Mouse (Mus musculus) right cerebral cortex, postnatal 10 days (tissue): Measurements from ENCODE around the gene Tbc1d8.

Experiments used
- DNase-seq, 2 experiments: peaks; one replicate each; pipeline ENCODE4 v3.0.0; 2021; ENCODE audit warnings: low spot score in 2 of 2

The Tbc1d8 gene

DNA sequence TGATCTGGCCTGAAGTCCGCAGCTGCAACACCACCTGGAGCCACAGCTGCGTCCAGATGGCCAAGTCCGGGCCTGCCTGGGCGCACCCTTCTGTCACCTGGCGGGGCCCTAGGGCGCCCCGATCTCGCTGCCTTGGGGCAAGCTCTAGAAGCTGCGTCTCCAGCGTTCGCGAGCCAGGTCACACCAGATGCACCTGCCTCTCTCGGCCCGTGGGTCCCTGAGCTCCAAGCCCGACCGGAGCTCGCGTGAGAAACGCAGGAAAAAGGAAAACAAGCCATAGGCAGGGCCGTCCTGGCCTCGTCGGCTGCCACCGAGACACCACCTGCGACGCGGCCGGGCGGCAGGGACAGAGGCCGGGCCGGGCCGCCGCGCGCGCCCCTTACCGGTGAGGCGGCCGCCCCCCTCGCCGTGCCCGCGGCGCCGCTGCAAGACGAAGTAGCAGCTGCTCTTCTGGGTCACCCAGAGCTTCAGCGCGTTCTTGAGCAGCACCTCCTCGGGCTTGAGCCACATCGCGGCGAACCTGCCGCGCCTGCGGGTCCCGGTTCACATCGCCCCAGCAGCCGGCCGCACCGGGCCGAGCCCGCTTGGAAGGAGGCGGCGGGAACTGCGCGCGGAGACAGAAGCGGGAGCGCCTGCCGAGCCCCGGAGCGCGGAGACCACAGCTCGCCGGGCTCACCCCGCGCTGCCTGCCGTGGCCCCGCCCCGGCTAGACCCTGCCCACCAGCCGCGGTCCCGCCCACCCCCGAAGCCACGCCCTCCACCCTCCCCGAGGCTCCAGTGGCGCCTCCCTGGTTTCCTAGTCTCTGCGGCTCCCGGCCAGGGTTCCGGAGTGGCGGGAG is at the start of gene Tbc1d8:
Gene Tbc1d8, minus strand, starts transcription at position 699 of the 839 bp plus-strand sequence.
- peak; percentile 90 to 93 for DNase-seq

DNA sequence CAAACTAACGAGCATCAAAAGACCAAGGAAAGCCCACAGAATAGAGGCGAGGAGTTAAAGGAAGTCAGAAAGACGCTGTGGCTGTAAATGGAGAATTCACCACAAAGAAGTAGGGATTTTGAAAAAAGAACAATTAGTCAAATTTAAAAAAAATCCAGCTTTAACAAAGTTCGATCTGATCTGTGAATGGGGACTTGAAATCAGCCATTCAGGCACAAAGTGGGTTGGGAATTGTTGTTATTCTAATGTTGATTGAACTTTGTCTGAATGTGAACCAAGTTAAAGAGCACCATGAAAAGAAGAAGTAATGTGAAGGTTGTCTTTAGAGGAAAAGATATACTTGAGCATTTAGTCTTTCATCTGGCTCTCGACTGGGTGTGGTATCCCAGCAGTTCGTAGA is 49.8 kb upstream of the Tbc1d8 start:
- DNase-seq: no peak

DNA sequence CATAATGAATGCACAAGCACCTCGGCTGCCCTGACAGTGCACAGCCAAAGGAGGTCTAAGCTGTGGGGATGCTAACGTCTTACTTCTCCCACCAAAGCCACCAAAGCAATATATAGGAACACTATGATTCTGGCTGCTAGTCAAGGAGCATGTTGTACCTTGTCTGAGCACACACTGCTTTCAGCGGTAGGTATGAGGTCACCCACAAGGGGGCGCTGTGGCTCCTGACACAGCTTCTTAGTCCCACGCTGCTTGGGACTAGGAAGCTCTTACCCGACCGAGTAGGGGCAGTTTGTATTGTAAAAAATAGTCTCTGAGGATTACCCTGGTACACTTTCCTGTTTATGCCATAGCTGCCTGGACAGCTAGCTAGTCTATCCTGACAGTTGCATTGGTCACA is 48.9 kb upstream of the Tbc1d8 start:
- DNase-seq: peak in 1 of 2 experiments; percentile 71

DNA sequence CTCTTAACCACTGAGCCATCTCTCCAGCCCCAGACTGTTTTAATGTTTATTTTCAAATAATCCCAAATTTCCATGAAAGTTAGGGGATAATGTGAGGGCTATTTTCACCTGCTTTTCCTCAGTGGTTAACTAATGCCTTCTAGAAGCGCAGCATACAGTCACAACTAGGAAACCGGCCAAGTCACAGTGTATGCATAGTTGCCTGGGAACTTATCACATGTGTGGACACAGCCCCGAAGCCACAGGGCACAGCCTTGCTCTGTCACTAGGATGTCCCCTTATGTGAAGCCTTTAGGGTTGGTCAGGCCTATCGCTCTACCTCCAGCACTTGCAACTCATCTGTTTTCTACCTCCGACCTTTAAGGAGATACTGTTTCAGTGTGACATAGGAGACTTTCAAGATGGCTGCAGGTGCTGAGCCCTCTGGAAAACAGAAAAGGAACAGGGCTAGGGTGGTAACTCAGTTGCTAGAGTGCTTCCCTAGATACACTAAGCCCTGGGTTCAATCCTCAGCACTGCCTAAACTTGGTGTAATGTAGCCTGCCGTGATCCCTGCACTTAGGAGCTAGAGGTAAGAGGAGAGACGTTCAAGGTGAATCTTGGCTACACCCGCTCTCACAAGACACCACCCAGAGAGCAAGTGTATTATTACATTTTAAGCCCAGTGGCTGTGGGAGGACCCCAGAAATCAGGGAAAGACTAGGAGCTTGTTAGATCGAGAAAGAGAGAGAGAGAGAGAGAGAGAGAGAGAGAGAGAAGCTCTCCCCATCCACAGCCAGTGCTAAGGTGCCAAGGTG is 48.0 kb upstream of the Tbc1d8 start:
- no peak for DNase-seq

DNA sequence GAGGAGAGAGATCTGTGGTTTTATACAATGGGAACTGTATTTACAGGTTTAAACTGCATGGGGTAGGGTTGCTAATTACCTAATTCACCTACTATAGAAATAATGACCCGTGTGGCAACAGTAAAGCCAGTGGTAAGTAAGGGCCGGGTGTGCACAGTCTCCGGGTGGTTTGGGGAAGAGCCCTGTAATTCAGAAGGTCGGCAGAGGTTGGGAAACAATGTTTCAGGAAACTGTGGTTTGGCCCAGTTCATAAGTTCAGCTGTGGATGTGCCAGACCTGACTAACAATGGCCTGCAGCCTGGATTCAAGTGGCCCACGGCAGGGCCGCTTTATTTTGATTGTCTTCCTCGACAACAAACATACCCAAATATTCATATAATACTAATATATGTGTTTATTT is 47.2 kb upstream of the Tbc1d8 start:
- no peak for DNase-seq

DNA sequence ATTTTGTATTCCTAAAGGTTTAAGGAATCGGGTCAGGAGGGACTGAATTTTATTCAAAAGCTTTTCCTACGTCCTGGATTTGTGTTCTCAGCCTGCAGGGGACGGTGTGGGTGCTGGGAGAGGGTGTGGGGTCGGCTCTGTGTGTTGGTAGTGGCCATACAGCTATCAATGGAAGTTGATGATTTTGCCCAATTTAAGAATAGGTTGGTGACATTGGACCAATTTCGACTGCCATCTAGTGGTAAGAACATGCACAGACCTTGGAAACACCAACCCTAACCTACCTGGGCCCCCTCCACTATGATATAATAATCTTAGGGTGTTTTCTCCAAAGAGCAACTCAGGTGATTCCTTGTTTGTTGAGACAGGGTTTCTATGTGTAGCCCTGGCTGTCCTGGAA is 44.0 kb upstream of the Tbc1d8 start:
- DNase-seq: peak; percentile 45 to 52

DNA sequence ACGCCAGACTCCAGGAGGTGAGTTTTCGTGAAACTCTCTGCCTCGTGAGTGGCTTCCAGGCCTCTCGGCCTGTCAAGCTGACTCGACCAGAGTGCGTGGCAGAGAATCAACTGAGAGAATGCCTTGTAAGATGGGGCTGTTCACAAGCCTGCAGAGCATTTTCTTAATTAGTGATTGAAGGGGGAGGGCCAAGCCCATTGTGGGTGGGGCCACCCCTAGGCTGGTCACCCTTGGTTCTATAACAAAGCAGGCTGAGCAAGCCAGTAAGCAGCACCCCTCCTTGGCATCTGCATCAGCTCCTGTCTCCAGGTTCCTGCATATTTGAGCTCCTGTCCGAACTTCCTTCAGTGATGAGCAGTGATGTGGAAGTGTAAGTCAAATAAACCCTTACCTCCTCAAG is 42.8 kb upstream of the Tbc1d8 start:
- DNase-seq: no peak

DNA sequence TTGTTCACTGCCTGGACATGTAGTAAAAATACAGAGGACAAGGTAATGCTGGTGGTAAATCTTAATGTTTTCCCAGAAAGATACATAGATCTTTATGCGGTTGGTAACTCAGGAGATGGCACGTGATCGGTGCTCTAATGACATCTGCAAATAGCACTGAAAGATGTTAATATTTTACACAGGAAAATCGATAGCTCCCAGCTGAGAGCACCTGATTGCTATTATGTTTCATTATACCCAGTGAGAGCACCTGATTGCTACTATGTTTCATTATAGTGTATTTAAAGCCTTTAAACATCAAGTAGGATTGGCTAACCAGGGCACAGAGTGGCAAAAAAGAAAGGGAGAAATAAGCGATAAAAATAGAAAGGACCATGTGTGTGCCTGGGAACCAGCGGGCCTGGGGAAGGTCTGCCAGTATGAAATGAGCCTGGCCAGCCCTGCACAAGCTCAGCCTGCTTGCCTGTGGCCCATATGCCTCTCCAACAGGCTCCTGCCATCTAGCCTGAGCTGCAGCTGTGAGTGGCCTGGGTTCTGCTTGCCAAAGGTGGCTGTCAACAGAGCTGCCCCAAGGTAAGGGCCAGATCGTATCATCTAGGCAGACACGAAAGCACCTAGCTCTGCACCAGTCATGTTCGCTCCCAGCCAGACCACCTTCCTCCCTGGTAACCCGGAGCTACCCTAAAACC is 36.9 kb upstream of the Tbc1d8 start:
- DNase-seq: no peak

DNA sequence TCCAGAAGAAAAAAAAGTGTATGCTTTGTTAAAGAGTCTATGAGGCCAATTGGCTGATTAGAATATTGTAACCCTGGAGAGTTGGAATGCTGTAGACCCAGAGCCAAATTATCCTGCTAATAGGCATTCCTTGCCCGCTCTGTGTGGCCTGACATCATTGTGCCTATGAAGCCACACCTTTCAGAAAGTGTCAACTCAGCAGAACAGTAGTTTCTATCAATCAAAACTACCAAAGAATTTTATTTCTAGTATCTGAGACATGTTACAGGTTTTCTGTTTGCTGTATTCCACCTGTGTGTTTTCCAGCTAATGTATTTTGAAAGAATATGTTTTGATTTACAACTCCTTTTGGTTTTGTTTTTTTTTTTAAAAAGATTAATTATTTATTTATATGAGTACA is 33.6 kb upstream of the Tbc1d8 start:
- DNase-seq: no peak

DNA sequence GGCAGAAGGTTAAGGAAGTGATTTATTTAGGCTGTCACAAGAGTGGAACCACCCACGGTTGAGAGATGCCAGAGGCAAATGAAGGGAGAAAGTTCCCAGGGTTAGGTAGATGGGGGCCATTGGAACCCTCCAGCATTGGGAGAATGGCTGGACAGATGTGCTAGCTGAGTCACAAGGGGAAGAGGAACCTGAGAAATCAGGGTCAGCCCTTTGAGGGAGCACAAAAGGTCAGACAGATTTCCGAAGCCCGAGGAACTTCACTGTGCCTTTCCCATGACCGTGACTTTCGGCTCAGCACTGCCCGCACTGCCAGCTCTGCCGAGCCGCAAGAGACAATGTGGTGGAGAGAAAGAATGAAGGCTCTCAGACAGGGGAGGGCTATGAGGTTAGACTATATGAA is 33.2 kb upstream of the Tbc1d8 start:
- DNase-seq: no peak

DNA sequence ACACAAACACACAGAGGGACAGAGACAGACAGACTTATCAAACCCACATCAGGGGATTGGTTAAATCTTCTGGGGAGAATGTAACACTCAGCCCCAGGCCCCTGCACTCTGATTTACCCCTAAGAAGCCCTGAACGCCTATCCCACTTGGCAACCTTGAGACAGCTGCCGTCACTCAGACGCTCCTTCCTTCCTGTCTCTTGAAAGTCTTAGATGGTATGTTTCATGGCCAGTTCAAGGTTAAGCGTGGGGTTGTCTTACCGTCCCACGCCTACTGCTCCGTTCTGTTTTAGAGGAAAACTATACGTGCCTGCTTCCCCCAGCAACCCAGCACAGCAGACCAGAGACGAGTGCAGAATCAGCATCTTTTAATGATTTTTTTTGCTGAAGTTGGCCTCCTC is 27.0 kb upstream of the Tbc1d8 start:
- no peak for DNase-seq

DNA sequence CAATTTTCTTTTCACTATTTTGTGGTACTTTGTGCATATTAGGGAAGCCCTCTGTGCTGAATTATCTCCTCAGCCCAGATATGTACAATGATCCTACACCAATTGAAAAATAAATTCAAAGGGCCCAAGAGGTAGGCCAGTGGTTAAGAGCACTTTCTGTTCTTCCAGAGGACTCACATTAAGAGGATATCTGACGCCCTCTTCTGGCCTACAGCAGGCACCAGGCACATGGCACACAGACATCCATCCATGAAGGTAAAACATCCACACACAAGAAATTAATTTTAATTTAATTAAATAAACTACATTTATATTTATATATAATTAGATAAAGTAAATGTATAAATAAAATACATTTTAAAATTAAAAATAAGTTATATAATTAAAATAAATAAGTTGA is 25.7 kb upstream of the Tbc1d8 start:
- DNase-seq: peak in 1 of 2 experiments; percentile 42

DNA sequence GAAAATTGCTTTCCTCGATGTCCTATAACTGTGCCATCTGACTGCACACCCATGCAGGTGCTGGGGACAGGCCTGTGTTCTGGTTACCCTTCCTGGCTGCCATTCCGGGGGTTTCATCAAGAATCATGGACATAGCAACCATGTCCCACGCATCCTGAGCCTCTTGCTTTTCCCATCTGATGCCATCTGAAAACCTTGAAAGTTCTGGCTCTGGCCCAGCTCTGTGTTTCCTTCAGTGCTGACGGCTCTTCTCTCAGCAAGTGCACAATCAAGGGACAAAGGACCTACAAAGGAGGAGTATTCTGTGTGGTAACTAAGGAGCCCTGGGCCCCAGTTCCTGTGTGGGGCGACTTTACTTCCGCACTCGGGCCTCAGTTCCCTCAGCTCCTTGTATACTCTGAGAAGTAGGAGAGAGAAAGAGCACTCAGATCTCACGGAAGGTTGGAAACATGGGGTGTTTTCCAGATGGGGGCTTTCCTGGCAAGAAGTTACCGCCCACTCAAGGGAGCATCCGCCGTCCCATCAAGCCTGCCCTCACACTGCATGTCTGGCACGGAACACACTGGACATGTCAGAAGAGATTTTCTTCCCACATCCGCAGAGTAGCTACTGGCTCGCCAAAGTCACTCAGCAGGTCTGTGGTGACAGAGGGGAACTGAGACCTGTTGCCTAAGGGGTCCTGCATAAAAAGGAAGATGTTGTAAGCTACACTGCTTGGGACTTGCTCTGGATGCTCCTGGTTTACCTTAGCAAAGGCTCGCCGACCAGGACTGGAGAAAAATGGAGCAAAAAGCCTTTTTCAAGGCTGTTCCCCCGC is 24.5 kb upstream of the Tbc1d8 start:
- DNase-seq: peak; percentile 52 to 61

DNA sequence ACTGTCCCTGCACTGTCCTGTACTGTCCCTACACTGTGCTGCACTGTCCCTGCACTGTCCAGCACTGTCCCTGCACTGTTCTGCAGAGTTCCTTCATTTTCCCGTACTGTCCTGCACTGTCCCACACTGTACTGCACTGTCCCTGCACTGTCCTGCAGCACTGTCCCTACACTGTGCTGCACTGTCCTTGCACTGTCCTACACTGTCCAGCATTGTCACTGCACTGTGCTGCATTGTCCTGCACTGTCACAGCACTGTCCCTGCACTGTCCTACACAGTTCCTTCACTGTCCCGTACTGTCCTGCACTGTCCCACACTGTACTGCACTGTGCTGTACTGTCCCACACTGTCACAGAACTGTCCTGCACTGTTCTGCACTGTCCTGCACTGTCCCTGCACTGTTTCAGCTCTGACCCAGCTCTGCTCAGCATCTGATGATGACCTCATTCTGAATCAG is 21.0 kb upstream of the Tbc1d8 start:
- DNase-seq: no peak

DNA sequence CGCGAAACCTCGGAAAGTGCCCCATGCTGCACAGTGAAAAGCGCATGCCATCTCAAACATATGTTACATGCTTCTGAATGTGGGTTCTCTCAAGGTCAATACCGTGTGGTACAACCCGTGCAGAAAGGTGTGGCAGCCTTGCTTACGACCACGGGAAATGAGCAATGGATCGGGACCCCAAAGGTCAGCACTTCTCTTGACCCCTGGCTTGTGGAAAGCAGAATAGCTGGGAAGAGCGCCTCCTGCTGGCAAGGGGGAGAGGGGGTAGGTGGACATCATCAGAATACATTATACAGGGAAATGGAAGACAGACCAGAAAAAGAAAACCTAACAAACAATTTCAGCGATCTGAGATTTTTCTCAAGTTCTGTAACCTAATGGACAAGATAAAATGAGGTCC is 19.2 kb upstream of the Tbc1d8 start:
- no peak for DNase-seq

DNA sequence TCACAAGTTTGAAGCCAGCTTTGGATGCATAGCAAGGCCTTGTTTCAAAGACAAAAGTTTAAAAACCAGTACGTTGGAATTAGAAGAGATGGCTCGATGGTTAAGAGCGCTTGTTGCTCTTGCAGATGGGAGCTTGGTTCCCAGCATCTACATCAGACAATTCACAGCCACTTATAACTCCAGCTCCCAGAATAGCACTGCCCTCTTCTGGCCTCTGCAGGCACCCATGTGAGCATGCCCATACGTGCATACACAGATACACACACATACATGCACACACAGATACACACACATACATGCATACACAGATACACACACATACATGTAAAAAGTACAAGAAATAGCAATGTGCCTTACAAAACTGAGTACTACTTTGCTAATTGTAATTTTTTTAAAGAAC is 18.4 kb upstream of the Tbc1d8 start:
- DNase-seq: no peak

DNA sequence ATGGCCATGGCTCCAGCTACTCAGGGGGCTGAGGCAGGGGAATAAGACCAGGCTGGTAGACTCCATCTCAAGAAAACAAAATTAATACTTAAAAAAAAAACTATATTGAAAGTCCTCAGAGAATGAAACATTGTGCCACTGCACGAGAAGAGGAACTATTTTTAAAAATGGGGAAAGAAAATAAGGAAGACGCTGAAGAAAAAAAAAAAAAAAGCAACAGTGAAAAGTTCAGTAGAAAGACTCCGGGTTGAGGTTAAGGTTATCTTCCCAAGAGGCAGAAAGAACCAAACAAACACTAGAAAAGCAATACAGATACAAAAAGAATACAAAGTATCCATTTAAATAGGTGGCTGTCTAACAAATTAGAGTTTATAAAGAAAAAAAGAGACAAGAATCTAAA is 15.1 kb upstream of the Tbc1d8 start:
- DNase-seq: no peak

DNA sequence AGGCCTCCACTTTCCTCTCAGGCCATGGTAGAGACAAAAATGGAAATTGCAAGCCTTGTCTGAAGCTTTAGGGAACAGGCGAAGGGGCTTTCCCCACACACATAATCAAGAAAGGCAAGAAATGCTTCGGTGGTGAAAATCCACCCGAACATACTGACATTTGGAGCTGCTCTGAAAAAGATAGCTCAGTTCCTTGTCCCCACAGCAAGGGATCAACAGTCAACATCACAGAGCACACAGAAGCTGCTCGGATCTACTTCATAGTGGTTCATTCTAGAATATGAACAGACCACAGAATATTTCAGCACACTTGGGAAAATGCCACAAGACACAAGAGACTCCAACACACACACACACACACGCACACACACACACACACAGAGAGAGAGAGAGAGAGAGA is 14.6 kb upstream of the Tbc1d8 start:
- DNase-seq: no peak

DNA sequence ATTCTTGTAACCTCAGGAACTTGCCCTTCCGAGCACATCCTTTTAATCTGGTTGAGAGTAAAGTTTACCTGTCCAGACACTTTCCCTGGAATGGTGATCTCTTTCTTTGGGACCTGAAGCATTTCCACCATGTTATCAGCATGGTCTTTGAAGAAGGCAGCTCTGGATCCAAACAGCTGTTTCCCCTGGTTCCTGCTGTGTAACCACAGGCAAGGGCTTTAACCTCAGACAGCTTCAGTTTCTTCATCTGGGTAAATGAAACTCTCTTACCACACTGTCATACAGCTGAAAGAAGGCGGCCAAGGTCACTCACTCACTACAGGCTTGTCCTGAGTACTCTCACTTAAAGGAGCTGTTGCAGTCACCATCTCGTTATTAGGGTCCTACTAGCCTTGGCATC is 8.8 kb upstream of the Tbc1d8 start:
- DNase-seq: no peak

DNA sequence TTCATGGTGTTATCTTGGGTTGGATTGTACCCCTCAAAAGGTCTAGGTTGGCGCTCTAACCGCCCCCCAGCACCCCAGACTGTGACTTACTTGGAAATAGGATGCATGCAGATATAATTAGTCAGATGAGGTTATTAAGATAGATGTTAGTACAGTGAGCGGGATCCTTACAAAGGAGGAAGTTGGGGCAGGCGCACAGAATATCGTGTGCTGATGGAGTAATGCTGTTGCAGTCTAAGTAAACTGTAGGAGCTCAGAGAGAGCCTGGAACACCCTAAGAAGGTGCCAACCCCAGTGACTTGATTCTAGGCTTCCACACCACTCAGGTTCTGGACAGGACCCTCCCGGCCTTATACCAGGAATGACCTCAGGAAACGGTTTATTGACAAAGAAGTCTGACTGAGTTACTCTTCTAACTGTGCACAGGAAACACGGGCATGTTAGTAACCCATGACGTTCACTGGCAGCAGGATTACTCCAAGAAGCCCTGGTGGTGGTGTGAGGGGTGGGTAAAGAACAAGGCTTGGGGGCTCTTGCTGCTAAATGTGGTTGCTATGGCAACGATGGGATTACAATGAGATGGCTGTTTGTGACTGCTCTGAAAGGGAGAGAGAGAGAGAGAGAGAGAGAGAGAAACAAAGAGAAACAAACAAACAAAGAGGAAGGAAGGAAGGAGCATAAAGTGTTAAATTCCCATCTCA is 3.7 kb upstream of the Tbc1d8 start:
- no peak for DNase-seq

DNA sequence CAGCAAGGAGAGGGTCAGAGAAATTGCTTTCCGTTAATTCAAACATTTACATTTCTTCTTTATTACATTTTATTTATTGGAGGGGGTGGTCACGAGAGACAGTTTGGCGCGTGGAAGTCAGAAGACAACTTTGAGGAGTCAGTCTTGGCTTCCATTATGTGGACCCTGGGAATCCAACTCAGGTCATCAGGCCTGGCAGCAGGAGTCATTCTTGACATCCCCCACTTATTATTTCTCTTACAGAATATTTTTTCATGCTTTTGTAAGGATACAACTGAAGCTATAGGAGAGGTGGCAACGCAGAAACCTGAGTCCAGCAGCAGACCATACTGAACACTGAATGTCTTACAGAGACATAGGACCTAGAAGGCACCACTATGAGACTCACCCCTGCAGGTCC is 699 bp upstream of the Tbc1d8 start:
- DNase-seq: no peak
